Mouse (Mus musculus) adipocyte (in vitro differentiated cells): ENCODE measurements around the gene Rgs11.
"Not testable (repeated sequence)": the region's sequence is repeated elsewhere in the genome, so short reads cannot be mapped to it uniquely, and the experiment has no call there.

ENCODE experiments used
- DNase-seq: peaks from one replicate; pipeline ENCODE4 v3.0.0-alpha.2; 2016; ENCODE audit warnings: low spot score

Gene Rgs11

GRCm38 (mm10) chr17:26202737-26203136 lies at the start of gene Rgs11:
Rgs11 (plus strand) TSS chr17:26202951.
- DNase-seq = no peak

GRCm38 (mm10) chr17:26162736-26163135 lies 40.0 kb upstream of the Rgs11 start:
- no peak for DNase-seq

GRCm38 (mm10) chr17:26168039-26168438 lies 34.7 kb upstream of the Rgs11 start:
- DNase-seq = no peak

- DNase-seq = not testable (repeated sequence)
Observed at GRCm38 (mm10) chr17:26175248-26175647, 27.5 kb upstream of the Rgs11 start.

- no peak for DNase-seq
Observed at GRCm38 (mm10) chr17:26178611-26179010, 24.1 kb upstream of the Rgs11 start.

- DNase-seq = no peak
Observed at GRCm38 (mm10) chr17:26181179-26181578, 21.6 kb upstream of the Rgs11 start.

GRCm38 (mm10) chr17:26187592-26187991 lies 15.2 kb upstream of the Rgs11 start:
- DNase-seq = no peak

GRCm38 (mm10) chr17:26188091-26188805 lies 14.5 kb upstream of the Rgs11 start:
- peak; percentile 20 for DNase-seq

- not testable (repeated sequence) for DNase-seq
Observed at GRCm38 (mm10) chr17:26191486-26191885, 11.3 kb upstream of the Rgs11 start.

- DNase-seq = no peak
Observed at GRCm38 (mm10) chr17:26192481-26193190, 10.1 kb upstream of the Rgs11 start.

- no peak for DNase-seq
Observed at GRCm38 (mm10) chr17:26198892-26199291, 3.9 kb upstream of the Rgs11 start, which contains the start of gene Pdia2. Pdia2 (minus strand) TSS chr17:26199087.

- no peak for DNase-seq
Observed at GRCm38 (mm10) chr17:26200831-26201705, 1.7 kb upstream of the Rgs11 start.

- DNase-seq = no peak
Observed at GRCm38 (mm10) chr17:26201998-26202397, 753 bp upstream of the Rgs11 start.

- no peak for DNase-seq
Observed at GRCm38 (mm10) chr17:26203321-26203811, 615 bp downstream of the Rgs11 start.

- no peak for DNase-seq
Observed at GRCm38 (mm10) chr17:26204766-26205165, 2.0 kb downstream of the Rgs11 start.

GRCm38 (mm10) chr17:26206392-26206791 lies 3.6 kb downstream of the Rgs11 start:
- no peak for DNase-seq

- DNase-seq = no peak
Observed at GRCm38 (mm10) chr17:26207686-26208085, 4.9 kb downstream of the Rgs11 start, which contains the start of gene Arhgdig. Arhgdig (minus strand) TSS chr17:26207786.

- no peak for DNase-seq
Observed at GRCm38 (mm10) chr17:26212241-26212640, 9.5 kb downstream of the Rgs11 start.

GRCm38 (mm10) chr17:26212681-26213080 lies 9.9 kb downstream of the Rgs11 start:
- no peak for DNase-seq

- DNase-seq = no peak
Observed at GRCm38 (mm10) chr17:26221508-26221907, 18.8 kb downstream of the Rgs11 start.

GRCm38 (mm10) chr17:26225150-26225549 lies 22.4 kb downstream of the Rgs11 start:
- DNase-seq = no peak

- no peak for DNase-seq
Observed at GRCm38 (mm10) chr17:26229776-26230175, 27.0 kb downstream of the Rgs11 start.
